Mouse (Mus musculus): ENCODE measurements around the gene Ercc2. TPM values are rescaled to one million over a fixed set of nuclear protein-coding genes. Genes with fewer than 3 reads are reported as not detected.
A peak's percentile ranks its signal among the peaks of the same experiment; 100 is the strongest.

Gene Ercc2
- total RNA-seq, 2 experiments from 2014 or later = 7.6 to 10.4 TPM

GRCm38 (mm10) chr7:19409753-19410152 is 27.9 kb downstream of the Ercc2 start:
- peak; percentile 32 to 46 for DNase-seq

DNA sequence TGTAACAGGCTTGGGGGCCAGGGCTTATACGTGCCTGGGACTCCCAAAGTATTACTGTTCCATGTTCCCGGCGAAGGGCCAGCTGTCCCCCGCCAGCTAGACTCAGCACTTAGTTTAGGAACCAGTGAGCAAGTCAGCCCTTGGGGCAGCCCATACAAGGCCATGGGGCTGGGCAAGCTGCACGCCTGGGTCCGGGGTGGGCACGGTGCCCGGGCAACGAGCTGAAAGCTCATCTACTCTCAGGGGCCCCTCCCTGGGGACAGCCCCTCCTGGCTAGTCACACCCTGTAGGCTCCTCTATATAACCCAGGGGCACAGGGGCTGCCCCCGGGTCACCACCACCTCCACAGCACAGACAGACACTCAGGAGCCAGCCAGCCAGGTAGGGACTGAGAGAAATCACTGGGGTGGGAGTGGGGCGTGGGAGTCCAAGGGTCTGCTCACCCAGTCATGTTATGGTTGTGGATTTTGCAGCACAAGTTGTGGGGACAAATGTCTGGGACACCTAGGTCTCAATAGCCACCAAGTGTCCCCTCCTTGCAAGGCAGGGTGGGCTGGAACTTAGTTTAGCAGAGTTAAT is 29.0 kb downstream of the Ercc2 start:
- peak; percentile 77 to 89 for DNase-seq

- peak; percentile 31 to 43 for DNase-seq
These were observed 30.0 kb downstream of the Ercc2 start for GRCm38 (mm10) chr7:19411783-19412182.

DNA sequence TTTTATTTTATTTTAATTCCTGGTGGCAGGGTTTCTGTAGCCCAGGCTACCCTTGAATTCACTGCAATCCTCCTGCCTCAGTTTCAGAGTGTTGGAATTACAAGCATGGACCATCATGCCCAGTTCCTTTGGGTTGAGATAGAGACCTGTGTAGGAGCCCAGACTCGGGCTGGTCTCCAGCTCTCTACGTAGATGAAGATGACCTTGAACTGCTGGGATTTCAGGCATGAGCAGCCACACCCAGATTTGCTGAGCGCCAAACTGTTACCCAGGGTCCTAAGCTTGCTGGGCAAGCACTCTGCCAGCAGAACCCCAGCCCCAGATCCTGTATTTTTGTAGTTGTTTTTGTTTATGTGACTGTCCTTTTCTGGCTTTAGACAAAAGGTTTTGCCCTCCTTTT is 31.7 kb downstream of the Ercc2 start:
- DNase-seq = peak; percentile 20 to 37

- no peak for DNase-seq
These were observed 34.8 kb downstream of the Ercc2 start for GRCm38 (mm10) chr7:19416590-19416989.

DNA sequence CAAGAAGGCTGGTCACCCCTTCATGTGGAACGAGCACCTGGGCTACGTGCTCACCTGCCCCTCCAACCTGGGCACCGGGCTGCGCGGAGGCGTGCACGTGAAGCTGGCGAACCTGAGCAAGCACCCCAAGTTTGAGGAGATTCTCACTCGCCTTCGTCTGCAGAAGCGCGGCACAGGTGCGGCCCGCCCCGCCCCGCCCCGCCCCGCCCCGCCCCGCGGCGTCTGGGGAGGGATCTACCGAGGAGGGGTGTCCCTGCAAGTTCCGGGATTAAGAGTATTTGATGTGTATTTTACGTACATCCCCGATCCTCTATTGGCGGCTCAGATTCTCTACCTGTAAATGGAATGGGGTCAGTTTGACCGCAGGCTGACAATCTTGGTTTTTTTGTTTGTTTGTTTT is 38.3 kb downstream of the Ercc2 start:
- no peak for DNase-seq

DNA sequence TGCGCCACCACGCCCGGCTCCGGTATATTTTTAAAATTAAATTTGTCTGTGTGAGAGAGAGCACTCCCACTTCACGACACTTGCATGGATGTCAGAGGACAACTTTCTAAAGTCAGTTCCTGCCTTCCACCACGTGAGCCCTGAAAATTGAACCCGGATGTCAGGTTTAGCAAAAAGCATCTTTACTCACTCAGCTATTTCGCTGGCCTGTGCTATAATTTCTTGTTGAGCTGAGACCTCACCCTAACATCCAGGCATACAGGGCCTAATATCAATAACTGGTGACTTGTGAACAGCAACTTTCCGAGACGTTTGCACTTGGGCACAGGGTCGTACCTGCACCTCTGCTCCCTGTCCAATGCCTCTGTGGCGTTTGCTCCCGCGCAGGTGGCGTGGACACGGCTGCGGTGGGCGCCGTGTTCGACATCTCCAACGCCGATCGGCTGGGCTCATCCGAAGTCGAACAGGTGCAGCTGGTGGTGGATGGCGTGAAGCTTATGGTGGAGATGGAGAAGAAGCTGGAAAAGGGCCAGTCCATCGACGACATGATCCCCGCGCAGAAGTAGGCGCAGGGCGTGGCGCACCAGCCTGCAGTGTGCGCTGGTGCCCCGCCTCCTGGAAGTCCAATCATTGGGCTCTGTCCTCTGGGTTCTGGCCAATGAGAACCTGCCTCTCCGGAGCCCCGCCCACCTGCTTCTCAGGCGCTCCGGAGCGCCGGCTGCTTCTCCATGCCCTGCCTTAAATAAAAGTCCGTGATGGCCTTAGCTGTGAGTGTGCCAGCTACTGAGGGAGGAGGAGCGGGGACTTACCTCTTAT is 39.2 kb downstream of the Ercc2 start:
- DNase-seq = peak; percentile 85 to 91

DNA sequence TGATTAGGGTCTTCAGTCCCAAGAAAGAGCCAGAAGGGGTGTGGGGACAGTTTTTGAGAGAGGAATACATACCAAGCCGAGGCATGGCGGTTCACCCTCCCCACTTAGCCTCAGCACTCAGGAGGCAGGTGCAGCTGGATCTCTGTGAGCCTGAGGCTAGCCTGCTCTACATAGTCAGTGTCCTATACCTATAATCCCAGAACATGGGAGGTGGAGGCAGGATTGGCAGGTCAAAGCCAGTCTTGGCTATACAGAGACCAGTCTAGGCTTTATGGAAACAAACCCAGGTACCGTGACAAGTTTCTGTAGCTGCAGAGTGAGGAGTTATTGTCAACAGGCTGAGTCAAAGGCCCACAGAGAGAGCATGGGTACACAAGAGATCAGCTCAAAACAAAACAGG is 41.3 kb downstream of the Ercc2 start:
- no peak for DNase-seq

- DNase-seq = no peak
These were observed 42.2 kb downstream of the Ercc2 start for GRCm38 (mm10) chr7:19424051-19424450.

DNA sequence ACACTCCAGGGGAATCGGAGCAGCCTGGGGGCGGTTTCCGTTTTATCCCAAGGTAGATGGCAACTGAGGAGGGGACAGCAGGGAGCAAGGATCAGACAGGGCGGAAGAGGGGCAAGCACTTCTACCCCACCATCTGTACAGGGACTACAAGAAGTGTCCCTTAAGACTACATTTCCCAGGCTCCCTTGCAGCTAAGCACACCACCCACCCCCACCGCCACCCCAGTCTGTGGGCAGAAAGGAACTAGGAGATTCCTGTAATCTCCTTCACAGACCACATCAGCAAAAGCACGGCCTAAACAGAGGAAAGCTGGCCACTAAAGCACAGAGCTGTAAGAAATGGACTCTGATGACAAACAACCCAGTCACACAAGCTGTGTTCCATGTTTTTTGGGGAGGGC is 44.5 kb downstream of the Ercc2 start:
- DNase-seq = no peak

DNA sequence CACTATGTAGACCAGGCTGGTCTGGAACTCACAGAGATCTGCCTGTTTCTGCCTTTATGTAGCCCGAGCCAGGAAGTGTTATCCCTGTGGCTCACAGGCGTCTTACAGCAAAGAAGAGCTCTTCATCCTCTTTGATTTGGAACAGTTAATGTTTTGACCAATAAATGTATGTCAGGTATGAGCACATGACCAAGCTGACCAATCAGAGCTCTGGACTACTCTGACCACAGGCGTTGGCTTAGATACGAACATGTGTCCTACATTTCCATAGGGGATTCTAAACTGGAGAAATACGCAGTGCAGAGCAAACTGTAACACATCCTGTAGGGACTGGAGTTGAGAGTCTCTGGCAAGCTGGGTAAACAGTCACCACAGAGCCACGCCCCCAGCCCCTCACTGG is 45.1 kb downstream of the Ercc2 start:
- DNase-seq = no peak

GRCm38 (mm10) chr7:19427999-19428650 is 46.3 kb downstream of the Ercc2 start:
- DNase-seq = no peak

- no peak for DNase-seq
These were observed 47.9 kb downstream of the Ercc2 start for GRCm38 (mm10) chr7:19429726-19430125.

DNA sequence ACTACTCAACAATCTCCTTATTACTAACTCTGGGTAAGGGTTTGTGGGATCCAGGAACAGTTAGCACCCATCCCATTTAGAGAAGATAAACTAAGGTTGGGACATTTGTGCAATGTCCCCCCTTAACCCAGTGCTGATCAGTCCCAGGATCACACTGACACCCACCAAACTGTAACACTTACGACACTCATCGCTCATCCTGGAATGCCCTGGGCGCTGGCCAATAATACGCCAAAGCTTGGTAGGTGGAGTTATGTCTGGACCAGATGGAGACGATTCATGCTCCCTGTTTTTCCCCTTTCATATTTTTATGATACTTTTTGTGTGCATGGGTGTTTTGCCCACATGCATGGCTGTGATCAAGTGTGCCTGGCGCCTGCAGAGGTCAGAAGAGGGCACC is 48.6 kb downstream of the Ercc2 start:
- DNase-seq = no peak

- no peak for DNase-seq
These were observed 50.7 kb downstream of the Ercc2 start for GRCm38 (mm10) chr7:19432475-19432874.

DNA sequence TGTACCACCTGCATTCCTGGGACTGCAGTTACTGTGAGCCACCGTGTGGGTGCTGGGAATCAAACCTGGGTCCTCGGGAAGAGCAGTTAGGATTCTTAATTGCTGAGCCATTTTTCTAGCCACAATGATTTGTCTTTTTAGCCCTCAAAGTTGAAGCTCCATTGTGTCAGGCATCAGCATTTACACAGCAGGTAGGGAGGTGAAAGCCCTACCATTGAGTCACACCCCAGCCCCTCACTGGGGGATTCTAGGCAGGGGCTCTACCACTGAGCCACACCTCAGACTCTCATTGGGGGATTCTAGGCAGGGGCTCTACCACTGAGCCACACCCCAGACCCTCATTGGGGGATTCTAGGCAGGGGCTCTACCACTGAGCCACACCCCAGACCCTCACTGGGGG is 54.5 kb downstream of the Ercc2 start:
- no peak for DNase-seq

DNA sequence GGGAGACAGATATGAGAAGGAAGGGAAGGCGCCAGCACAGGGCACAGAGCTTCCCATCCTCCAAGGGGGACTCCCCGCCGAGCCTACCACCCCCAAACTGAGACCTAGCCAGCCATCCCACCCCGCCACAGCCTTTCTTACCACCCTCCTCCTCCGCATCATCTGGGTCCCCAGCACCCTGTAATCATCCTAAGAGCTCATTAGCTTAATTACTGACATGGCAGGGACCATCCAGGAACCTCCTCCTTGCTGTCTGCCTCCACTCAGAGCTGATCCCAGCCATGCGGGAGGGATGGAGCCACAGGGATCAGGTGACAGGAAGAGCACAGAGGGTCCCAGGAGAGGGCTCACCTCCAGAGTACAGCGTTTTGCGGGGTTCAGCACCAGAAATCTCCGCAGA is 55.2 kb downstream of the Ercc2 start:
- no peak for DNase-seq

- DNase-seq = no peak
These were observed 59.8 kb downstream of the Ercc2 start for GRCm38 (mm10) chr7:19441448-19442091.

DNA sequence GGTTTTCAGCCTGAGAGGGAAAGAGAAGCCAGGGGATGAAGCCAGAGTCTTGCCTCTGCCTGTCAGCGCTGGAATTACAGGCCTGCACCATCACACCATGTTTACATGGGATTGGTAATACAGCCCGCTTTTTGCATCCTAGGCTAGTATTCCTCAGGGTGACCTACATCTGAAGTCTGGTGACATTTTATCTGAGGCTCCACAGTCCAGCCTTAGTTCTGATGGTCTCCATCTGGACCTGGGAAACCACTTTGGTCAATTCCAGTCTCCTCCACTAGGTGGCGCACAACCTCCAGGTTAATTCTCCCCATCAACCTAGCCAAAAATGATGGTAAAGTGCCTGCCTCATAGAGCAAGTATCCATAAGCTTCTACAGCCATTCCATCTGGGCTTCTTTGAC is 61.5 kb downstream of the Ercc2 start:
- peak; percentile 76 to 96 for DNase-seq

- DNase-seq = no peak
These were observed 63.0 kb downstream of the Ercc2 start for GRCm38 (mm10) chr7:19444801-19445200.
